Mouse (Mus musculus): ENCODE measurements around the gene Unc93b1.

DNA sequence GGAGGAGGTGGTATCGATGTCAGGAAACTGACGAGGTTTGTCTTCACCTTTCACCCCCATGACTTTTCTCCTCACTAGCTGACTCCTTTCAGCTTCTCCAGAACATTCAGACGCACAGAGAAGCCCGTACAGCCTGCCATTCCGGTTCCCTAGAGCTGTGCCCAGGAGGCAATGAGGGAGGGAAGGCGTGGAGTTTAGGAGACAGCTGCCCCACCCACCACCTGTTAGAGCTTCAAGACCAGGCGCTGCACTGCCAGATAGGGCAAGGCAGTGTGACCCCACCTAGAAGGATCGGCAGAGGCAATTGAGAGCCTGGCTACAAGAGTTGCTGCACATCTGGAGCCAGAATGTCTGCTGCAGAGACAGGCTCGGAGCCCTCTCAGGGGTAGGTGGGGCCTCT, 37.2 kb downstream of the Unc93b1 start, which contains the start of gene Aldh3b2:
- TF ChIP-seq CTCF (conservative IDR thresholded peaks at IDR 0.05; ENCODE audit: insufficient read depth, insufficient read length, low read depth, low read length) (no peak), POLR2A (IDR thresholded peaks at IDR 0.05; ENCODE audit: low read depth, low read length) (no peak)

Data from kidney, adult 2 months (tissue).